Mouse (Mus musculus) liver (tissue): ENCODE measurements at regions not wholly inside any gene's neighbourhood (a gene's known extent, or its start where the extent isn't known, plus 50 kb on each side); places are given as distances from the start of the nearest gene placed in this dataset.

Experiments used
- DNase-seq: peaks from one replicate; pipeline ENCODE4 v3.0.0-alpha.2; 2020; ENCODE audit warnings: mixed read lengths

GRCm38 (mm10) chr13:106525406-106526206 lies 411.2 kb downstream of the Ipo11 start:
- DNase-seq = no peak

GRCm38 (mm10) chr13:106514510-106515169 lies 422.1 kb downstream of the Ipo11 start:
- DNase-seq = no peak

DNA sequence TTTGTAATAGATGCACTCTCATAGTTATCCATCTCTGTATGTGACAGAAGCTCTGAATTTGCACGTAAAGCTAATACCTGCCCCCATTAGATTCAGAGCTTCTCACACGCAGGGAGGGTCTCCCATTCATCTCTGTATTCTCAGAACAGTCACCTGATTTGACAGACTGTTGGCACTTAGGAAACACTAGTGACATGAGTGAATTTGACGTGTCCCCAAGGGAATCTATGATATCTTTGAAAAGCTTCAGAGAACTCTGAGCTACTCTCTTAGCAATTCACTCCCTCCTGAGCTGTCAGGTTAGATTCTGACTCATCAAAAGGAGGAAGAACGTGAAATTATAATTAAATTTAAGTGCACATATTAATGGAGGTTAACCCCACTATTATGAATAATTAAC lies 423.1 kb downstream of the Ipo11 start:
- no peak for DNase-seq

DNA sequence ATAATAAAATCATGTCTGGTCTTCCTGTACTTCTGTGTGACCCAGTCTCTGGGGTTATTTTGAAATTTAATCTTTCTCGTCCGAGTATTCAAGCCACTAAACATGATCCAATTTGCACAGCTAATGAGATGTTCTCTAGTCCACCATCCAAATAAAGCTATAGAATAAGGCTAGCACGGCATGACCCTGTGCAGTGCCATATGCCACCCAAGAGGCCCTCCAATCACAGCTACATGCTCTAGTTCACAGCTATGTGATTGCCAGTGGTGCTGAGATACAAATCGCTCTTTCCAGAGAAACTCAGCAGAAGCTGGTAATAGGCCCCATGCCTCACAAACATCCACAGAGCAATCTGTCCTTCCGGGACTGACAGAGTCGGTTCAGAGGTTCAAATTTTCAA lies 426.3 kb downstream of the Ipo11 start:
- no peak for DNase-seq

DNA sequence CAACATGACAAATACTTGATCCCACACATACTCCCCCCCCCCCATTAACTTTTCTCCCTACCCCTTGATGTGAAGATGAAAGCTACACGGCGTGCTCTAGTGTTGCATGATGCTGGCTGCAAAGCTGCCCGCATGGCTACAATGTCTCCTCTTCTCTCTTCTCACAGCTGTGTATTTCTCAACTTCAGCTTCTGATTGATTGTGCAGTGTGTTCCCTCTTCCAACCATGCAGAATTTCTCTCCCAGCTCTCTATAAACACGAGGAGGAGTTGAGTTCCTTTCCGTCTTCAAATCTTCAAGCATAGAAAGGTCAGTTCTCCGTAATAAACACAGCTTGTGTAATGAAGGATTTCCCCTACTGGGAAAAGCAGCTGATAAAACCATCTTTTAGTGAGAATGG lies 435.5 kb downstream of the Ipo11 start:
- no peak for DNase-seq

- DNase-seq = no peak
Measured at GRCm38 (mm10) chr13:106471264-106471663, 465.5 kb downstream of the Ipo11 start.

GRCm38 (mm10) chr13:106454366-106454927 lies 482.3 kb downstream of the Ipo11 start:
- no peak for DNase-seq

DNA sequence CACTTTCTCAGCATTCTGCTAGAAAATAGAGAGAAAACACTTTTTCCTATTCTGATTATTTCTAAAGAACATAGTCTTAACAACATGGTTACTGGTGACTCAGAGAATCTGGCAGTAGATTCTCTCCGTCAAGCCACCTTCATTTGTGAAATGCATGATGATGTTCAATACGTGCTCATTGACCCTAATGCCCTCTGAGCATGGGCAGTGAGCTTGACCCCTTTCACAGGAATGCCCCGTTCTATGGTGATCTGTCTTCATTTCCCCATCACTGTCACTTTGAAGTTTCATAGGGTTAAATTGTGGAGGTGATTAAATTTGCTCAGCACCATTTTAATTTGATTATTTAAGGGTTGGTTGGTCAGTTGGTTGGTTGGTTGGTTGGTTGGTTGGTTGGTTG lies 504.6 kb downstream of the Ipo11 start:
- no peak for DNase-seq

DNA sequence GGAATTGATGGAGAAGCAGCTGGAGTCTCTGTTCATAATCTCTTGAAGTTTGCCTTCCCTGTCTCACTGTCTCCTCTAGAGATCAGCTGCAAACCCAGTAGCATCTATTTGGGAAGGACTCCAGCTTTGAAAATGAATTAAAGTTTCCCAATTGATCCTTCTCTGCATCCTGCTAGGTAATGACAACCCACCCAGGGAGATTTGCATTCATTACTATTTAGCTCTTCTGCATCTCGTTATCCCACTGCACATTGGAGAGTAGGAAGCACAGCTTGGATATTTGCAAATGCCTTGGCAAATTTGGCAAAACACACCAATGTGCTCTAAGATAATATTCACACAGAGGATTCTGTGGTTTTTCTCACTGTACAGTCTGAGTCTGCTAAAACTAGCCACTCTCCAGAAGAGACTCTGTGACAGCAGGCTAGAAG lies 530.1 kb downstream of the Ipo11 start:
- DNase-seq = no peak

DNA sequence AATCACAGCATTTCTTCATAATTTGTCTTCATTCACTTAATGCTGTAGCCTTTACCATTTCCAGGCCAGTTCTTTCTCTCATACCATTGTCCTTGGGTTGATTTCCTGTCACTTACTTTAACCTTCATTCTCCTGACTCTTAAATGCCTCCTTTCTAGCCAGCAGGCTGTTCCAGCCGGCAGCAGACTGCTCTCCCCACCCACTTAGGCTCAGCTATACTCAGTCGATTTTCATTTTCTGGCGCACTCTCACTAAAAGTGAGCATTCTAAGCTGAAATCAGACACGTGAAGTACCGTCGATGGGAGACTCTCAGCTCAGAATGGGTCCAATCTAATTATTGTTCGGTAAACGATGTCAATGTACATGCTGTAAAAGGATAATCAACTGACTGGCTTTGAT lies 544.1 kb downstream of the Ipo11 start:
- no peak for DNase-seq

- DNase-seq = no peak
Measured at GRCm38 (mm10) chr13:106388634-106389033, 548.1 kb downstream of the Ipo11 start.

- DNase-seq = no peak
Measured at GRCm38 (mm10) chr13:106367589-106367988, 569.2 kb downstream of the Ipo11 start.

DNA sequence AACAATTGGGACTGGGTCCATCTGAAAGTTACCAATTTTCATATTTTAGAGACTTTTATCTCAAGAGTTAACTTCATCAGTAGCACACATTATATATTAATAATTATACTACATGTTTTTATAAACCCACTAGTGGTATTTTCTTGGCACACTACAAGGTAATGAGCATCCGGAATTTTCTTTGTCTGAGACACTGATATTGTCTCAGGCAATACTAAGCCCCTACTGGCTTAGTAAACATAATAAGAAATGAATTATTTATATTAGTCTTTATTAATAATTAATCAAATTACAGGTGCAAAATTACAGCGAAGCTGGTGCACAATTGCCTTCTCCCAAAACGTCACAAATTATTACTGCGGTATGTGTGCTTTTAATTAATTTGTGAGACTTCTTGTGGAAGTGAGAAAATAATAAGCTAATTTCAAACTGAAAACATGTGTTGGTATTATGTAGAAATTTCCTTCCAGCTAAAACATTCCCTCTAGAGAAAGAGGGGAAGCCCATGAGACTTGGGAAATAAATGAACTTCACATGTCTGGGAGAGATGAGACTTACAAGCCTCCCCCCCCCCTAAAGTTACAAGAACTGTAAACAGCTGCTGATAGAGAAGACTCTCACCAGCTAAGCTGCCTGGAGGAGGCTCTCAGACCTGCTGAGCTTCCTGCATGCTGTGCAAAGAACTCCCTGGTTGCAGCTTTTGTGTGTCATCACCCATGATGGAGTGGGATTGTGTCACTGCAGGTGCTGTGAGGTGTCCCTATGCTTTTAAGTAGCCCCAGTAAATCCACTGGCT lies 583.9 kb downstream of the Ipo11 start:
- DNase-seq = no peak

DNA sequence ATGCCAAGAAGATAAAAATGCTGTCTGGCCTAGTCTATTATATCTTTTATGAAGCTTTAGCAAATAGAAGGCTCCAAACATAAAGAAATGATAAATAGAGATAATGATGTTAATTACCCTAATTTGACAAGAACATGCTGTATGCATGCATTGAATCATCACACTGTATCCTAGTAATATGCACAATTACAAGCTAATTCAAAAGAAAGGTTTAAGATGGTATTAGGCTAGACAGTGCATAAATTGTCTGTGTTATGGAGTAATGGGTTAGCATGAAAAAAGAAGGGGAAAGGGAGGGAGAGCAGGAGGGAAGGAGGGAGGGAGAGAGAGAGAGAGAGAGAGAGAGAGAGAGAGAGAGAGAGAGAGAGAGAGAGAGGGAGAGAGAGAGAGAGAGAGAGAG lies 604.7 kb downstream of the Ipo11 start:
- no peak for DNase-seq

DNA sequence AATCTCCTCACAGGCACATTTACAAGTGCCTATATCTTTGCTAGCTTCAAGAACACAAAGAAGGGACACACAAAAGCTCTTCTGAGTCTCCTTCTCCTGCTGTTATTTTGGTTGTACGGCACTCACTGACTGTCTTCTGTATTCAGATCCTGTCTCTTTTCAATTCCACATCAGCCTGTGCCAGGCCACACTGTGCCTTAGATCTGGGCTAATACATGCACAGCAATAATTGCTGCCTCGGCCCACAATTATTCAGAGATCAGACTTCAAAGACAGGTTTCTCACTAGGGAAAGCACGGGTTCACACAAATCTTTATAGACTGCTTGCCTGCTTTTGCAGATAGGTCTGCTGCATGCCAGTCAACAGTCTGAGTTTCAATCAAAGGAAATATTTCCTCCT lies 617.8 kb downstream of the Ipo11 start:
- DNase-seq = no peak

DNA sequence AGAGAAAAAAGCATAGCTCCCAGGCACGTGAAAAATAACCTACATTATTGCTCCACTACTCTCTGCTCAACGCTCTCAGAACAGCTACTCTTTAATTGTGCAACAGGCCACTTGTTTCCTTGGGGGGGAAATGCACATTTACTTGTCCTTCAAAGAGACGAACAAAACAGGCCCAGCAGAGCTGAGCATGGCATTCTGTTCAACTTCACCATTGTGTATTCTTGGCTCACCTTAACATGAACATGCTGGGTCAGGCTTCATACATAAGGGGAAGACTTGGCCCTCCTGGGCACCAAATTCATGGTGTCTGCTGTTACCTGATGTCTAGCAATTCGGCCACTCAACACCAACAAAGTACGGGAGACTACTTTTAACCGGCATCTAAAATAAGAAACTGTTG lies 618.3 kb downstream of the Ipo11 start:
- DNase-seq = no peak

GRCm38 (mm10) chr13:106317300-106317699 lies 619.5 kb downstream of the Ipo11 start:
- no peak for DNase-seq

DNA sequence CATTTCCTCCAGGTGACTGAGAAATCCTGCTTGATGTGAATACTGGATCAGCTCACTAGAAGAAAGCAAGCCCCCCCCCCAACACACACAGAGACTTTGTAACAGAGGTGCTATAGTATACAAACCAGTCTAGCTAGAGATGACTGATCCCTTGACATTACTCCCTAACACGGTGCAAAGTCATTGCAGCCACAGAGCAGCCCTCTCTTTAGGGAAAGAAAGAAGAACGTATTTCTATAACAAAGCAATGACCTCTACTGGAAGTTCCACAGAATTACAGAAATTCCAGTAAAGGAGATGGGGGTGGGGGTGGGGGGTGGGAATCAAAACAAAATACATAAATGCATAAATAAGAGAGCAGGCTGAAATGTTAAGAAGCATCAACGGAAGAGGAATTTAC lies 655.6 kb downstream of the Ipo11 start:
- no peak for DNase-seq

DNA sequence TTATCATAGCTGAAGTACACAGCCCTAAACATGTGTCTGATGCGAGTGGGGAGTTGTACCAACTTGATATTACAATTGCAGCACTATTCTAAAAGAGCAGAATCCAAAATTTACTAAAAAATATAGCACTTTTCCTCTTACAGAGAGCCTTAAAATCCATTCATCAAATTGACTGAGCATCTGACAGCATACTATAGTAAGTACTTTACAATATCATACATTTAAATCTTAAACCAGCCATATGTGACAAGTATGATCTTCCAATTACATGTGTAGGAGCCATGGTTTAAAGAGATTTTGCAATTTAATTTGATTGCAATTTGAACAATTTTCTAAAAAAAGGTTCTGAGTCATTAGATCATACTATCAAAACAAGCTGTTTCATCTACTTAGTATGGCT lies 676.9 kb downstream of the Ipo11 start:
- DNase-seq = no peak
